Mouse (Mus musculus) G1E (cell line): ENCODE results near the gene Mad1l1. TPM values are rescaled to one million over a fixed set of nuclear protein-coding genes. Genes with fewer than 3 reads are reported as not detected.

Source experiments
- ATAC-seq: 2 replicates; pipeline ENCODE4 v1.8.0; 2016; ENCODE audit warnings: mild to moderate bottlenecking; ENCODE audit not compliant: insufficient number of reproducible peaks, poor library complexity, low FRiP score, severe bottlenecking; ENCODE audit errors: extremely low read depth
- DNase-seq: peaks from one replicate; pipeline ENCODE4 v3.0.0; 2012; ENCODE audit warnings: low spot score
- H3K27me3 ChIP-seq: 2 replicates; pipeline ENCODE4 v1.6.1; 2012; ENCODE audit warnings: mild to moderate bottlenecking, low read length, inconsistent platforms; ENCODE audit not compliant: insufficient read depth
- H3K36me3 ChIP-seq: replicated peaks from 2 replicates; pipeline ENCODE3; 2012; ENCODE audit warnings: mild to moderate bottlenecking, inconsistent platforms
- H3K4me1 ChIP-seq: 2 replicates; pipeline ENCODE4 v1.6.1; 2012; ENCODE audit warnings: low read depth, low read length, inconsistent platforms, mixed read lengths; ENCODE audit not compliant: insufficient read depth
- H3K4me3 ChIP-seq: 2 replicates; pipeline ENCODE4 v1.5.1; 2012; ENCODE audit warnings: low read depth, mild to moderate bottlenecking, inconsistent platforms, low read length, moderate library complexity, mixed read lengths
- H3K9me3 ChIP-seq: replicated peaks from 2 replicates; pipeline ENCODE4 v1.6.1; 2012; ENCODE audit warnings: inconsistent platforms
- CTCF ChIP-seq: IDR thresholded peaks from 2 replicates; pipeline ENCODE4 v1.5.1; 2012; ENCODE audit warnings: low read depth, low read length, inconsistent platforms, mixed read lengths
- GATA1 ChIP-seq: IDR thresholded peaks from 2 replicates; pipeline ENCODE4 v1.6.1; 2012; ENCODE audit warnings: borderline replicate concordance, low read length, inconsistent platforms, mixed read lengths
- GATA2 ChIP-seq: IDR thresholded peaks from 2 replicates; pipeline ENCODE4 v1.6.1; 2012; ENCODE audit warnings: low read depth, low read length, inconsistent platforms, borderline replicate concordance
- POLR2AphosphoS5 ChIP-seq: IDR thresholded peaks from 2 replicates; pipeline ENCODE4 v1.6.1; 2012; ENCODE audit warnings: low read depth, low read length, inconsistent platforms; ENCODE audit not compliant: insufficient replicate concordance
- TAL1 ChIP-seq: conservative IDR thresholded peaks from 2 replicates; pipeline ENCODE4 v1.6.1; 2012; ENCODE audit warnings: low read depth, low read length, inconsistent platforms, mixed read lengths
- polyA plus RNA-seq: library from polyadenylated mRNA; stranded (reverse); fragments of >175 nt; gene quantifications from 2 replicates; pipeline ENCODE4 v1.2.3, GENCODE M21; 2012
- total RNA-seq, 2 experiments: library from RNA; stranded (forward) in 1 of 2; stranded (reverse) in 1 of 2; fragments of 200-1000 nt in 1 of 2; fragments of >200 nt in 1 of 2; fragmentation: Nextera tagmentation in 1 of 2; gene quantifications; 2 replicates each; pipeline ENCODE4 v1.2.3; 2014 to 2017

Mad1l1 gene
- total and polyA plus RNA-seq, 3 experiments, result 28.0 to 45.9 (median 28.9) TPM

DNA sequence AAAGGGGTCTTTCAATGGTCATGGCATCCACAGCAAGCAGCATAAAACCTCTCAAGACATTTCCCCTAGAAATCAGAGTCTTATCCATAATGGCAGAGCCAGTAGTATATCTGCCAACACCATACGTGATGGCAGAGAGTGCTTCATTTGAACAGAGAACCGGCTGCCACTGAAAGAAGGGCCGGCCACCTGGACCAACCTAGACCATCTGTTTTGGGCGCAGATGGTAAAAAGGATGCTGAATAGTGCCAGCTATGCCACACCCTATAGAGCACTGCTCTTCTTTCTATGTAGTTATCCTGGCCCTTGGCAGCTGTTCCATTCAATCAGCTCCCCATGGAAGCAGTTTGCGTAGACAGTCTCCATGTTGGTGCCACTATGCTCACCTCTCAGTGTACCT is 222.6 kb downstream of the Mad1l1 start:
- Histone ChIP-seq H3K4me1 (no peaks in the 10 kb centered on the region), H3K36me3 (peaks cover 97% of the 10 kb centered on the region), H3K27me3 (no peaks in the 10 kb centered on the region), H3K9me3 (no peaks in the 10 kb centered on the region), H3K4me3 (no peak overlapping the region)
- ATAC-seq, result no peak
- TF ChIP-seq TAL1, result no peak
- no peak for TF ChIP-seq GATA2
- no peak for TF ChIP-seq POLR2AphosphoS5
- no peak for TF ChIP-seq CTCF
- no peak for TF ChIP-seq GATA1
- DNase-seq, result no peak

DNA sequence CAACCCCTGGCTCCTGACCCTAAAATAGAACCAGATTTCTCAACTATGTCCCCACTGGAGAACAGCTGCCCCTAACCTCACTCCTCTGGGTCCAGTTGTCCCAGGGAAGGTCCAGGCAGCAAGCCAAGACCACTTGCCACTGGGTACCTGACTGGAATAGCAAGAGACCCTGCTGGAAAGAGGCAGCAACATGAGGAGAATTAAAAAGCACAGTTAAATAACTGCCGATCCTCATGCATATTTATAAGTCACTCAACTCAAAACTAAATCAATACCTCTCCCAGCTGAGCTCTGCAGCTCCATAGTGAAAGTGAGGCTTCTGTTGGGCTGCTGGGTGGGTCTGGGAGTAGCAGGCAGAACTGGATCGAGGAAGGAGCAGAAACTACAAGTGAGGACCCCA is 226.1 kb downstream of the Mad1l1 start:
- H3K36me3 ChIP-seq, result peaks cover 97% of the 10 kb centered on the region
- no peaks in the 10 kb centered on the region for H3K27me3 ChIP-seq
- H3K4me3 ChIP-seq, result no peak overlapping the region
- ATAC-seq (no peak), DNase-seq (no peak)
- H3K9me3 ChIP-seq, result no peaks in the 10 kb centered on the region
- H3K4me1 ChIP-seq, result no peaks in the 10 kb centered on the region
- TF ChIP-seq POLR2AphosphoS5, result no peak

DNA sequence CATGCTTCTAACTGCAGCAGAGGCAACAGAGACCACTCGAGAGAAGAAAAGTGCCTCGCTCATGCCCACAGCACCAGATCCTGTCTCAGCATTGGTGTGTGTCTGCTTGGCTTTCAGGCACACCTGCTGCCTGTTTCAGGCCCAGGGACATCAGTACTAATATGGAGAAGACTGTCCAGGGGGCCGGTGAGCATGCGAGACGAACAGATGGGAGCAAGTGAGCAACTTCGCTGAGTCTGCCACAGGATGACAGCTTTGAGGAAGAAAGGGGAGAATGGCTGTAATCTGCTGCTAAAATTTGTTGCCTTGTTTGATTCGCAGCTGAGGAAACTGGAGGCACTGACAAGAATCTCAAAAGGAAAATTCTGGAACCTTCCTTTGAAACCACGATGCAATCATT is 227.9 kb downstream of the Mad1l1 start:
- DNase-seq, result no peak
- TF ChIP-seq CTCF, result no peak
- TF ChIP-seq POLR2AphosphoS5, result no peak
- no peak for TF ChIP-seq TAL1
- TF ChIP-seq GATA2, result no peak
- no peak for TF ChIP-seq GATA1
- H3K4me1 ChIP-seq, result no peaks in the 10 kb centered on the region

DNA sequence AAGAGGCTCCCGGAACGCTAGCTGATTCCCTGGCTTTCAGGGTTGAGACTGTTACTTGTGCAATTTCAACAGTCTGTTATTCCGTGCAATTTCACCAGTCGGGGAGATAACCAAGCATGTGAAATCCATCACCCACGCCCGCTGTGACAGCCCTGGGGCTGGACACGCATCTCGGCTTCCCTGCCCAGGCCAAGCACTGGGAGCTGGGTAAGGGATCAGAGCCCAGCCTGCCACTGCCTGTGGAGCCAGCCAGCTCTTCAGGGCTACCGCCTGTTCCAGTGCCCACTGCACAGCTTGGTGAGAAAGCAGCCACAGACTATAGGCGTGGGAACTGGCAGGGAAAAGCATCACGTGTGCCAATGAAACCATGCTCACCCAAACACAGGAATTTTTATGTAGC is 229.8 kb downstream of the Mad1l1 start:
- DNase-seq (no peak), ATAC-seq (no peak)
- H3K9me3 ChIP-seq, result no peaks in the 10 kb centered on the region
- TF ChIP-seq POLR2AphosphoS5 (no peak), GATA2 (no peak), CTCF (no peak), GATA1 (no peak), TAL1 (no peak)
- no peaks in the 10 kb centered on the region for H3K27me3 ChIP-seq
- no peaks in the 10 kb centered on the region for H3K4me1 ChIP-seq
- H3K36me3 ChIP-seq, result peaks cover 97% of the 10 kb centered on the region
- no peak overlapping the region for H3K4me3 ChIP-seq

More for the DNA sequence above, 227.9 kb downstream of the Mad1l1 start:
- Histone ChIP-seq H3K4me3 (no peak overlapping the region), H3K27me3 (no peaks in the 10 kb centered on the region), H3K9me3 (no peaks in the 10 kb centered on the region), H3K36me3 (peaks cover 97% of the 10 kb centered on the region)
- ATAC-seq, result no peak

DNA sequence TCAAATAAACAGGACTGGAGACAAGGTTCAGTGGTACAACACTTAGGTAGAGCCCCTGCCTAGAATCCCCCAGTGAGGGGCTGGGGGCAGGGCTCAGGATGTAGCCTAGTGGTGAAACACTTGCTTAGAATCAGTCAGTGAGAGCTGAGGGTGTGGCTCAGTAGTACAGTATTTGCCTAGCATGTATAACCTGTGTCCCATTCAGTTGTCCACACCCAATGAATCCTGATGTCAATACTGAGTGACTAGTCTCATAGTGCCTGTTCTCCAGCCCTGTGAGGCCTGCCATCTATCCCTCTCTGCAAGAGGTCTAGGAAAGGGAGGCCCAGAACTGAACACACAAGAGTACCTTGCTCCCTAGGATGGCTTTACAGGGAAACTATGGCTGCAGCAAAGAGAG is 232.1 kb downstream of the Mad1l1 start:
- TF ChIP-seq GATA2 (no peak), POLR2AphosphoS5 (no peak), TAL1 (no peak)
- H3K4me3 ChIP-seq, result no peak overlapping the region
- DNase-seq (no peak), ATAC-seq (no peak)
- H3K27me3 ChIP-seq, result no peaks in the 10 kb centered on the region
- 0 out of 2 replicates have a peak, but pooled peaks cover 2% of the 10 kb centered on the region for H3K4me1 ChIP-seq
- H3K36me3 ChIP-seq, result peaks cover 96% of the 10 kb centered on the region
- H3K9me3 ChIP-seq, result no peaks in the 10 kb centered on the region

DNA sequence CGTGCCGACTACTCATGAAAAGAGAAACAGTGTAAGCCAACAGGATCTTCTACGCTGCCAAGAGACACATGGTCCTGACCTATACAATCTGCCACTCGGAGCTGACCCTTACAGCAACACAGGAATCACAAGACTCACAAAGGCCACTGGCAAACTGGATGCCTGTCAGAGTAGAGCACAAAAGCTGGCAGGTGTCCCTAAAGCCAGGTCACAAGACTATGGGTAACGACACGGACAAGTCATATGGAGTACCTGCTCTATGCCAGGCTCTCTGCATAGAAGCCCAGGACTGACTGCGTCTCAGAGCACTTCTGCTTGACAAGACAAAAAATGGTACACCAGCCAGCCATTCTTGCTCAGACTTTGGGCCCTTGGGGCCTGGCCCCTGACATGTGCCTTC is 234.1 kb downstream of the Mad1l1 start:
- Histone ChIP-seq H3K9me3 (no peaks in the 10 kb centered on the region), H3K4me3 (no peak overlapping the region), H3K36me3 (peaks cover 96% of the 10 kb centered on the region), H3K27me3 (no peaks in the 10 kb centered on the region), H3K4me1 (peaks cover 2% of the 10 kb centered on the region; the same call in 1 of the 2 replicates)
- DNase-seq (no peak), ATAC-seq (no peak)
- no peak for TF ChIP-seq POLR2AphosphoS5
- no peak for TF ChIP-seq CTCF
- TF ChIP-seq GATA2, result no peak
- no peak for TF ChIP-seq GATA1
- TF ChIP-seq TAL1, result no peak

DNA sequence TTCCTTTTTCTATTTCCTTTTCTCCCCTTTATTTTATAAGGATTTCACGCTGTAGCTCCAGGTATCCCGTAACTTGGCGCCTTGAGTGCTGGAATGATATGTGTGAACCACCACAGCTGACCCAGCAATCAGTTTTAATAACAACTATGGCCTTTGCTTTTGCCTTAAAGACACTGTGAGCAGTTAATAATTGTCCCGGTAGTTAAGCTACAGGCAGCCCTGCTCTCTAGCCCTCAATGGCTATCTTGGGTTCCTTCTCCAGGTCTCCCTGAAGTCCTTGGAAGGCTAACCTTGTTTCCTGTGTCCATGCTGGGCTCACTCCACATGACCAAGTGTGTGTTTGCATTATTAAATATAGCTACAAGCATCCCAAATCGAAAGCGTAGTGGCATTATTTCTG is 237.0 kb downstream of the Mad1l1 start:
- ATAC-seq (no peak), DNase-seq (no peak)
- Histone ChIP-seq H3K36me3 (peaks cover 96% of the 10 kb centered on the region), H3K4me1 (peaks cover 2% of the 10 kb centered on the region; the same call in 1 of the 2 replicates), H3K4me3 (no peak overlapping the region), H3K27me3 (no peaks in the 10 kb centered on the region), H3K9me3 (no peaks in the 10 kb centered on the region)
- TF ChIP-seq POLR2AphosphoS5 (no peak), GATA2 (no peak), TAL1 (no peak), CTCF (no peak), GATA1 (no peak)
